Mouse (Mus musculus): ENCODE data around the gene Nrxn3.
A peak's percentile ranks its signal among the peaks of the same experiment; 100 is the strongest.

Nrxn3 gene

DNA sequence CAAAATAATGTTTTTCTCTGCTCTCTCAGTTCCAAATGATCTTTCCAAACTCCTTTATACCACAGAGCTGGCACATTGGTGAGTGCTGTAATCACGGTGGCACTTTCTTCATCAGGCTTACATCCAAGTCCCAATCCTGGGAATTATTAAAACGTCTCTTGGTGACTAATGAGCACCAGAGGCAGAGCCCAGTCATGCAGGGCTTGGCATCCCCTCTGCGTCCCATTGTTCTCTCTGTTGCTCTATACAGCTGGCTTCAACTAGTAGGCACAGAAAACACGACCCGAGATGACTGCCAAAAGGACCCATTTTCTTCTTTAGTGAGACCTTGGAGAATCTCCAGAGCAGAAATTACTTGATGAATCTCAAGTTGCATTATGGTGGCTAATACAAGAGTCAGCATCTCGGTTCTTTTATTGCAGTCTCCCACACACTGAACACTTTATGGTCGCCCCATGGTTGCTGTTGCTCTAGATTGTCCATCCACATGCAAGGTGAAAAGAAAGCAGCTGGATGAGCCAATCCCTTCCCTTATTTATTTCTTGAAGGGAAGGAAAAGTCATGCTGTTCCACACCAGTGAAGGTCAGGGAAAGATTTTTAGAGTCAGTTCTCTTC is 1552.1 kb downstream of the Nrxn3 start:
- peak; percentile 36 to 37 for DNase-seq (ENCODE audit: low spot score in 2 of 2)

DNA sequence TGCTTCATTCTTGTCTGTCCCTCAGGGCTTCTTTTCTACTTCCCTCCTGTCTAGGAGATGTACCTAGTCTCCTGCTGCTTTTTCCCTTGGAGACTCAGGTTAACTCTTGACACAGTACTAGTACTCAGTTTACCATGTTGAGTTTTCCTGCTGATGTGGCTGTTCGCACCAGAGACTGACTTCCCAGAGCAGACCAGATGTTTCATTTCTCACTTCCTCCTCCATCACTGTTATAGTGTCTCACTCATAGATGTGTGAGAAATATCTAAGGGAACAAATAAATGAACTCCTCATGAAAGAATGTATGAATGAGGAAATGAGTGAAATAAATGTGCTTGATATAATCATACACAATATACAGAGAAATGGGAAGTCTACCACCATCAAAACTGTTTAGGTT is 1558.6 kb downstream of the Nrxn3 start:
- no peak for DNase-seq (ENCODE audit: low spot score in 2 of 2)

DNA sequence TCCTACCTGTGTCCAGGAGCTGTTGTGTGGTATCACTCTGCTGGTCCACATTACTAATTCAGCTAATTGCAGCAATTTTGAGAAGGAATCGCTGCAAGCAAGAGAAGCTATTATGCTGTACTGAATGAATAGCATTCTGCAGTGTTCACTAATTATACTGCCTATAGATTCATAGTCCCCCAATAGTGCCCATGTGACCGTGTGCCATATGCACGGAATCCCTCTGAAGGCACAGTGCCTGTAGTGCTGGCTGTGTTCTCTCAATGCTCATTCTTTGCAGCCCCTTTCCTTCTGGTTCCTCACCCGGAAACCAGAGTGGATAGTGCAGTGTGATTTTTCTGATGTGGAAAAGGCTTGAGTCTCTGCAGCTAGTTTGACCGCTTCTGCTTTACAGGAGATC is 1560.3 kb downstream of the Nrxn3 start:
- no peak for DNase-seq (ENCODE audit: low spot score in 2 of 2)

DNA sequence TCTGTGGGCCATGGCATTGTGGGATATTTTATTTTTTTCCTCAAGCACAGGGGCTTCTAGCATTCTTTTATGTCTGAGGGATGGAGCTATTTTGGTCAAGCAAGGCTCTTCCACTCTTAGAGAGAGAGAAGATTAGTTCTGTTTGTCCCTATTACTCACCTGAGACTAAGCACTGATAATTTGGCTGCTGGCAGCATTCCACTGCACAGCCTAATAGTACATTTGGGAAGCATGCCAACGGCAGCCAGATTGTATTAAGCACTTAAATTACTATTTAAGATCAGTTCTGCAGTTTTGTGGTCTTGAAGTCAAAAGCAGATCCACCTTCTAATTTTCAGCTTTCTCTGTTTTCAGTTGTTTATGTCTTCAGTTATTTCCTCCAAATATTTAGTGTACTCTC is 1580.0 kb downstream of the Nrxn3 start:
- DNase-seq (ENCODE audit: low spot score in 2 of 2): no peak

DNA sequence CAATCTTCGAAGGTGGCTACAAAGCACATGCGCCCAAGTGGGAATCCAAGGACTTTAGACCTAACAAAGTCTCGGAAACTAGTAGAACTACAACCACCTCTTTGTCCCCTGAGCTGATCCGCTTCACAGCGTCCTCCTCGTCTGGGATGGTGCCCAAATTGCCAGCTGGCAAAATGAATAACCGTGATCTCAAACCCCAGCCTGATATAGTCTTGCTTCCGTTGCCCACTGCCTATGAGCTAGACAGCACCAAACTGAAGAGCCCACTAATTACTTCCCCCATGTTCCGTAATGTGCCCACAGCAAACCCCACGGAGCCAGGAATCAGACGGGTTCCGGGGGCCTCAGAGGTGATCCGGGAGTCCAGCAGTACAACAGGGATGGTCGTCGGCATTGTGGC is 1609.1 kb downstream of the Nrxn3 start:
- no peak for DNase-seq (ENCODE audit: low spot score in 2 of 2)

DNA sequence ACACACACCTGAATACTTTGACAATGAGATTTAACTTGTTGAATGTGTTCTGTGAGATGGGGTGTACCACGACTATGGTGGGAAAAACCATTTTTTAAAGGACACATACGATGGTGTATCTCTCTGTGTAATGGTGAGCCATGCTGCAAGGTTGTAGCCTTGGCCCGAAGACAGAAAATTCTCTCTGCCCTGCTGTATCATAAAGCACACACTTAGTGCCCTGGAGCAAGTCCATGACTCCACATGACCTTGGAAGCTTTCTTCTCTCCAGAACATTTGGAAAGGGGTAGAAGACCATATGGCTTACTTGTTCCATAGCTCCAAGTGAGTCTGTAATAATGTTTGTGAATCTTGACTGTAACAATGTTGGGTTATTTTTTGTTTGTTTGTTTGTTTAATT is 1609.8 kb downstream of the Nrxn3 start:
- DNase-seq (ENCODE audit: low spot score in 2 of 2): no peak

DNA sequence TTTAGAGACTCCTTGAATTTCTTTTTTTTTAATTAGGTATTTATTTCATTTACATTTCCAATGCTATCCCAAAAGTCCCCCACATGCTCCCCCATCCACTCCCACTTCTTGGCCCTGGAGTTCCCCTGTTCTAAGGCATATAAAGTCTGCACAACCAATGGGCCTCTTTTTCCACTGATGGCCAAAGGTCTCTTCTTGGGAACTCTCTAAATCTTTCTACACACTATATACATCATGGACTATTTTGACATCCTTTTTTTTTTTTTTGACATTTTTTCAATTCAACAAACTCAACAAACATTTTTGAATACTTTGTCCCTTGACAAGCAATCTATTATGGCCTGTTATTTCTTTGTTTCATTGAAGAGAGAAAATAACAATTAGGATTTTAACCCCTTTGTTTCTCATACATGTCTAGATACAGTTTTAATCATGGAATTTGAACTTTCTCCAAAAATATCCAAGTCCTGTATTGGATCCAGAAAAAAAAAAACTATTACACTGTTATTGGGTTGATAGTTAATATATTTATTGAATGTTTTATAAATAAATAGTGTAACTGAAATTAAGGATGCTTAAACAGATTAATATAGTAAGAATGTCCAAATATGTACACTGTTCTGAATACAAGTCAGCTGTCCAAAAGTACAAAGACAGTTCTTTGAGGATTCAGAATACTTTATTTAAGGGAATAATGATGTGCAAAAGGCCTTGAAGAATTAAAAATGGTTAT is 1615.0 kb downstream of the Nrxn3 start:
- no peak for DNase-seq (ENCODE audit: low spot score in 2 of 2)

DNA sequence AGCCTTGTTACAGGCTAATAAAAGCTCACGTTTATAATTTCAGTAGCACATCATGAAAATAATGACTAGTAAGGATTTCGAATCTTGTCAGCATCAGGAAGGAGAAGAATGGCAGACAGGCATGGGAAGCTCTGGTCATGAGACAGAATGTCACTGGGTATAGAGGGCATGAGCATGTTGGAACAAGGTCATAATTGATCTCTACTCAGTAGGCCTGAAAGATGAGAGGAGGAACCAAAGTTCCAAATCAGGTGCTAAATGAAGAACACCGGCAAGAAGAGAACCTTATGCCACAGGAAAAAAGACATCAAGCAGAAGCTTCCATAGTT is 1615.5 kb downstream of the Nrxn3 start:
- DNase-seq (ENCODE audit: low spot score in 2 of 2): no peak

Measured in frontal cortex, postnatal 10 days (tissue).